ENCODE assay signal across 8 mouse cellular contexts in genomic region chr7:30308076-30309005, GRCm38 (mm10). TPM values are rescaled to one million over a fixed set of nuclear protein-coding genes. Genes with fewer than 3 reads are reported as not detected.
DNase-seq lines count a peak whose midpoint lies in the region; ATAC-seq lines count a peak whose summit lies in the region.

TSS of gene Alkbh6 (plus strand) at chr7:30308717.

- WGBS in heart, embryonic 13.5 days, result 4% methylated on average over 27 of the region's 27 CpGs
- WGBS in liver, embryonic 12.5 days (ENCODE audit: insufficient replicate concordance), result 4% methylated on average over 27 of the region's 27 CpGs
- 3% methylated on average over 27 of the region's 27 CpGs for WGBS in stomach, embryonic 15.5 days

- H3K4me2 ChIP-seq in heart, embryonic 13.5 days, result peak within 1 kb of the TSS; percentile 98
- H3K4me2 ChIP-seq in liver, embryonic 12.5 days, result peak within 1 kb of the TSS; percentile 88
- H3K4me2 ChIP-seq in stomach, embryonic 15.5 days, result peak within 1 kb of the TSS; percentile 85

- peaks cover 5% of the 10 kb centered on the region for H3K4me1 ChIP-seq in brown adipose tissue, adult 24 weeks (ENCODE audit: control insufficient read depth, insufficient read depth, insufficient read length, low read length)
- peaks cover 18% of the 10 kb centered on the region for H3K4me1 ChIP-seq in heart, embryonic 13.5 days
- H3K4me1 ChIP-seq in liver, embryonic 12.5 days, result peaks cover 20% of the 10 kb centered on the region
- H3K4me1 ChIP-seq in stomach, embryonic 15.5 days, result peaks cover 19% of the 10 kb centered on the region; the same call in 1 of the 2 replicates

- H3K36me3 ChIP-seq in heart, embryonic 13.5 days, result peaks cover 45% of the 10 kb centered on the region
- H3K36me3 ChIP-seq in liver, embryonic 12.5 days, result peaks cover 12% of the 10 kb centered on the region; the same call in 1 of the 2 replicates
- peaks cover 6% of the 10 kb centered on the region for H3K36me3 ChIP-seq in stomach, embryonic 15.5 days

- H3K27ac ChIP-seq in brown adipose tissue, adult 24 weeks (replicated peaks; ENCODE audit: low read depth, low read length), result peak within 1 kb of the TSS; percentile 88
- H3K27ac ChIP-seq in heart, embryonic 13.5 days (replicated peaks), result peak within 1 kb of the TSS; percentile 82
- H3K27ac ChIP-seq in liver, embryonic 12.5 days, result 0 out of 2 replicates have a peak within 1 kb of the TSS, but pooled peaks have one; percentile 12
- H3K27ac ChIP-seq in stomach, embryonic 15.5 days, result peak within 1 kb of the TSS; percentile 64

- no peaks in the 10 kb centered on the region for H3K27me3 ChIP-seq in heart, embryonic 13.5 days (replicated peaks)
- no peaks in the 10 kb centered on the region for H3K27me3 ChIP-seq in liver, embryonic 12.5 days (replicated peaks)
- no peaks in the 10 kb centered on the region for H3K27me3 ChIP-seq in stomach, embryonic 15.5 days (replicated peaks)

- H3K4me3 ChIP-seq in brown adipose tissue, adult 24 weeks (ENCODE audit: insufficient read depth, low read depth, low read length), result peak within 1 kb of the TSS; percentile 66
- H3K4me3 ChIP-seq in heart, embryonic 13.5 days, result peak within 1 kb of the TSS; percentile 85
- H3K4me3 ChIP-seq in liver, embryonic 12.5 days, result peak within 1 kb of the TSS; percentile 67
- peak within 1 kb of the TSS; percentile 67 for H3K4me3 ChIP-seq in stomach, embryonic 15.5 days (replicated peaks)

- H3K9ac ChIP-seq in heart, embryonic 13.5 days, result peak within 1 kb of the TSS; percentile 90
- H3K9ac ChIP-seq in liver, embryonic 12.5 days, result peak within 1 kb of the TSS; percentile 67
- peak within 1 kb of the TSS; percentile 35 for H3K9ac ChIP-seq in stomach, embryonic 15.5 days

- ATAC-seq in heart, embryonic 13.5 days (ENCODE audit: extremely low read depth, insufficient number of reproducible peaks, low FRiP score, low TSS enrichment), result peak; percentile 99
- ATAC-seq in liver, embryonic 12.5 days, result peak; percentile 99
- ATAC-seq in stomach, embryonic 15.5 days (ENCODE audit: insufficient read depth, low FRiP score, low read depth), result peak; percentile 100

- DNase-seq in CD4-positive, CD25-positive, alpha-beta regulatory T cell, adult 2 months (ENCODE audit: low read depth, low spot score), result peak; percentile 97
- peak; percentile 69 for DNase-seq in fat pad, adult 2 months (ENCODE audit: extremely low read depth, low read depth, low spot score)
- DNase-seq in kidney, postnatal 10 days, result peak; percentile 95
- peak; percentile 92 to 93 for DNase-seq in natural killer cell, adult 2 months (ENCODE audit: low spot score in 2 of 2)

- H3K9me3 ChIP-seq in heart, embryonic 13.5 days, result no peaks in the 10 kb centered on the region
- no peaks in the 10 kb centered on the region for H3K9me3 ChIP-seq in liver, embryonic 12.5 days (replicated peaks)
- H3K9me3 ChIP-seq in stomach, embryonic 15.5 days, result no peaks in the 10 kb centered on the region

RNA-seq across cellular contexts. Expression of gene Alkbh6, which starts in this region (rescaled TPM):
- 34.7 and 38.6 TPM in 2 replicates for polyA plus RNA-seq in brown adipose tissue, adult 24 weeks (2012; ENCODE audit: insufficient read depth, insufficient read length, missing spikeins)
- polyA plus RNA-seq in heart, embryonic 13.5 days (2015; fragmentation: Nextera tagmentation; extraction: Ambion mirVana), result 60.5 and 66.1 TPM in 2 replicates
- 24.2 and 24.5 TPM in 2 replicates for polyA plus RNA-seq in liver, embryonic 12.5 days (2016; fragmentation: Nextera tagmentation; extraction: Ambion mirVana)
- polyA plus RNA-seq in stomach, embryonic 15.5 days (2015; fragmentation: Nextera tagmentation; extraction: Ambion mirVana), result 63.2 and 72.3 TPM in 2 replicates

Comparison
In these comparisons a context has a peak if more than half of its experiments do, and no peak if none do; other contexts are left out.
1. Peak in every context shown above with its lines: DNase-seq, ATAC-seq, H3K4me3 ChIP-seq and H3K27ac ChIP-seq.
2. H3K27ac ChIP-seq: peak in every context shown above with its lines; median percentile 88 in brown adipose tissue, adult 24 weeks; 82 in heart, embryonic 13.5 days; 64 in stomach, embryonic 15.5 days; 12 in liver, embryonic 12.5 days.
3. H3K9ac ChIP-seq: peak in every context shown above with its lines; median percentile 90 in heart, embryonic 13.5 days; 67 in liver, embryonic 12.5 days; 35 in stomach, embryonic 15.5 days.